Mouse (Mus musculus): ENCODE results near the gene 2410004B18Rik.
A peak's percentile ranks its signal among the peaks of the same experiment; 100 is the strongest.

Gene 2410004B18Rik

GRCm38 (mm10) chr3:145929525-145930400 is 8.1 kb upstream of the 2410004B18Rik start:
- DNase-seq, result no peak

GRCm38 (mm10) chr3:145933845-145934244 is 4.0 kb upstream of the 2410004B18Rik start:
- DNase-seq, result no peak

GRCm38 (mm10) chr3:145938405-145939349 is 863 bp downstream of the 2410004B18Rik start:
- DNase-seq, result peak in 1 of 2 experiments; percentile 39

GRCm38 (mm10) chr3:145939402-145939801 is 1.6 kb downstream of the 2410004B18Rik start:
- DNase-seq, result no peak

- no peak for DNase-seq
These were observed 2.2 kb downstream of the 2410004B18Rik start for GRCm38 (mm10) chr3:145939971-145940370.

- DNase-seq, result peak; percentile 62 to 84
These were observed 4.2 kb downstream of the 2410004B18Rik start for GRCm38 (mm10) chr3:145941971-145942370.

- DNase-seq, result no peak
These were observed 6.5 kb downstream of the 2410004B18Rik start for GRCm38 (mm10) chr3:145944348-145944747.

DNA sequence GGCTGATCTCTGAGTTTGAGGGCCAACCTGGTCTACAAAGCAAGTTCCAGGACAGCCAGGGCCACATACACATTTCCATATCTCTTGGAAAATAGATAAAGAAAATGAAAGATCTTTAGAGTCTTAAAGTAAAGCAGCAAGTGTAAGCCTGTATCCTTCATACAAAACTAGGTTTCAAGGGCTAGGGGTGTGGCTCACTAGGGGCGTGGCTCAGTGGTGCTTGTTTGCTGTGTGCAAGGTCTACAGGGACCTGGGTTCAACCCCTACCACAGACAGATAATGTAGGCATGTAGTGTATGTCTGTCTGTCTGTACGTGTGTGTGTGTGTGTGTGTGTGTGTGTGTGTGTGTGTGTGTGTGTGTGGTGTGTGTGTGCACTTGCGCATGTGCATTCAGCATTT is 8.1 kb downstream of the 2410004B18Rik start:
- DNase-seq, result no peak

- DNase-seq, result no peak
These were observed 8.8 kb downstream of the 2410004B18Rik start for GRCm38 (mm10) chr3:145946654-145947053.

GRCm38 (mm10) chr3:145947539-145948204 is 9.9 kb downstream of the 2410004B18Rik start:
- no peak for DNase-seq

DNA sequence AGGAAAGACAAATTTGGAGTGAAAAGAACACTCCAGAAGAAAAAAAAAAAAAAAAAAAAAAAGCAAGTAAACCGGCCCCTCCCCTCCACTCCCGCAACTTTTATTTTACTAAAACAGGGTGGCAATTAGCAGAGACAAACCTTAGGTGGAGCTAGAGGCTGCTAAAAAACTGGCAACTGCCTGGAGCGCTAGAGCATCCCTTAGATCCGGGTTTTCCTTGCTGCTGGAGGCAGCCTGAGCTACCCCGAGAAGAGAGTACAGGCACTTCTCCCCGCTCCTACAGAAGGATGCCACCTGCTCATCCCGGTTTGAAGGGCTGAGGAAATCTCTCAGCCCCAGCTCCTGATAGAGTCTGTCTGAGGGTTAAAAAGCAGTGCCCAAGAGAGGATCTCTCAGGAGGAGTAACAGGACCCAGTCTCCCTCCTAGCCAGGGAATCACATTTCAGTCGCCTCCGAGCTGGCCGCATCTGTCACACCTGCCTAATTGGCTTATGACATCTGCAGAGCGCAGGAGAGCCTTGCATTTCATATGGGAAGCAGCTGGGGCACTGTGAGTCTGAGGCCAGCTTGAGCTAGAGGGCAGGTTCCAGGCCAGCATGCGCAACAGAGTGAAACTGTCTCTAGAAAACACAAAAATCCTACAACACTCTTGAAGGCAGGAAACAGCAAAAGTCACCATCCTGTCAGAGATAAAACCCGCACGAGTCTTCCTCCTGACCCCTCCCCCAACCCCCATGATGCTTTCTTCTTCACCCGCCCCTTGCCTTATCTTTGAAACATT is 12.4 kb downstream of the 2410004B18Rik start:
- peak; percentile 58 to 70 for DNase-seq

- no peak for DNase-seq
These were observed 13.0 kb downstream of the 2410004B18Rik start for GRCm38 (mm10) chr3:145950815-145951130.

GRCm38 (mm10) chr3:145951287-145952165 is 13.7 kb downstream of the 2410004B18Rik start:
- no peak for DNase-seq

DNA sequence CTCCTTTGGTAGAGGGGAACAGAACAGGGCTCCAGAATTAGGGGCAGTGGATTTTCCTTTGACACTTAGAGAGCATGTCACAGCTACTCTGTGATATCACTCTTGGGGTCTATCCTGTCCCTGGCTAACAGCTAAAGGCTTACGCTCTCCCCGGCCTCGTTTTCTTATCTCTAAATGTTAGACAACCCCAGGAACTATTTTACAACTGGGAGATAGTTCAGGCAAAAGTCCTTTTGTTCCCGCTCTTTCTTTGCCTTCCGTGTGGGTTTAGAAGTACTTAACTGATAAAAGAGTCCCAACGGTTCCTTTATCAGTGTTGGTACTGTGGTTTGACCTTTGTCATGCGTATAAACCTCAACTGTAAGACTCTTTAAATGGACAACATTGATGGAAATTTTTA is 15.1 kb downstream of the 2410004B18Rik start:
- DNase-seq, result no peak

DNA sequence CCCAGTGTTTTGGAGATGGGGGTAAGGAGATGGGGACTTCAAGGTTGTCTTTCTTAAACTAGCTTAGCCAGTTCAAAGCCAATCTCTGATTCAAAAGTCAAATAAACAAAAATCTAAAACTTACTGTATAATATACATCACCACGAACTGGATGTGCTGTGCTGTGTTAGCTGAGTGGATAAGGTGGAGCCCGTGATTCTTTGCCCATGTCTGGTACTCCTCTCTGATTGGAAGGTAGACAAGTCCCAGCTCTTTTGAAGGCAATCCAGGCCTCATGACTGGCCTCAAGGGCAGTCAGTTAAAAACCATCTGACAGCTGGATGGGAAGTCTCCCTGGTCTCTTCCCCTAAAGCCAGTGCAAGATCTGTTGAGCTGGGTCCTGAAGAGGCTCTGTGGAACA is 15.6 kb downstream of the 2410004B18Rik start:
- no peak for DNase-seq

- DNase-seq, result no peak
These were observed 22.0 kb downstream of the 2410004B18Rik start for GRCm38 (mm10) chr3:145959824-145960223.

DNA sequence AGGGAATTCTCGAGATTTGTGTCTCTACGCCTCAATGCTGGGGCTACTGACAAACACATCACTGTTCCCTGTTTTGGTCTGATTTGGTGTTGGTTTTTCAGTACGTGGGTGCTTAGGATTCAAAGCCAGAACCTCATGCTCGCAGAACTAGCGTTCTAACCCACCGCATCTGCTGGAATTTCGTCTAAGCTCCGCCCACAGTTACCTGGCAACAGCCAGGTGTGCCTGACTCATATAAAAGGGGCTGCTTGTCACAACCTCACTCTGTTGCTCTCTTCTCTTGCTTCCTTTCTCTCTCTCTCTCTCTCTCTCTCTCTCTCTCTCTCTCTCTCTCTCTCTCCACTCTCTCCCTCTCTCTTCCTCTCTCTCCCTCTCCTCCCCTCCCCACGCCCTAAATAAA is 24.6 kb downstream of the 2410004B18Rik start:
- DNase-seq, result peak; percentile 34 to 48

DNA sequence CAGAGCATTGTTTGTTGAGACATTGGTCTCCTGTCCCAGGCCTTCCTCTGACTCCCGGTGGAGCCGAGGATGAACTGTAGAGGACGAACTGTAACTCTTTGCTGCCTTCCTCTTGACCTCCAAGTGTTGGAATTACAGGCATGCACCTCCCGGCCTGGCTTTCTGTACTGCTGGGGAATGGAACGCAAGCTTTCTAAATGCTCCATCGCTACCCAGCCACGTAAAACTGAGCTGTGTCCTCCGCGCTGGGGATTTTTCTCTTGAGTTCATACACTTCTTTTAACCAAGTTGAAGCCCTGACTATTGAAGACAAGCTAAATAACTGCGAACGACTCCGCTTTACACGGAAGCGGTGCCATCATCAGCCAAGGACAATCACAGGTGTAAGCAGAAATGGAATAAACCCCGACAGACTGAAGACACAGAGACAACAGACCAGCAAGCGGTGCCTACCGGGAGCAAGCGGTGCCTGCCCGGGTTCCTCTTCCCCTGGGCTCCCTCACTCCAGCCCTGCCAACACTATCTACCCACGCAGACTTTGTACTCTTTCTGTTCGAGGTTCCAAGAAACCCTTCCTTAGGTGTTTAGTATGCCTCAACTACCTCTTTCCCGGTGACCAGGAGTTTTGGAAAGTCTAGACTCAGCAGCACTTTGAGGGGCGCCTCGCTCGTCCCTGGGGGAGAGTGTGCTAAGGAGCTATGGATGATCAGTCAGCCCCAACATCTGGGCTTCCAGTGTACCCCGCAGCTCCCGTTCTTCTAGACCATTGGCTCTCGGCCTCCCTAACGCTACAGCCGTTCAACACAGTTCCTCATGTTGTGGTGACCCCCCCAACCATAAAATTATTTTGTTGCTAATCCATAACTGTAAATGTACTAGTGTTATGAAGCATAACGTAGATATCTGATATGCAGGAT is 25.5 kb downstream of the 2410004B18Rik start:
- peak; percentile 47 to 67 for DNase-seq

- peak; percentile 75 to 83 for DNase-seq
These were observed 26.2 kb downstream of the 2410004B18Rik start for GRCm38 (mm10) chr3:145964018-145964387.

GRCm38 (mm10) chr3:145964473-145964872 is 26.7 kb downstream of the 2410004B18Rik start:
- DNase-seq, result peak; percentile 83 to 92
